Mouse (Mus musculus): Measurements from ENCODE around the gene Foxl1. TPM values are rescaled to one million over a fixed set of nuclear protein-coding genes. Genes with fewer than 3 reads are reported as not detected.
A peak's percentile ranks its signal among the peaks of the same experiment; 100 is the strongest.
"Not testable (repeated sequence)": the region's sequence is repeated elsewhere in the genome, so short reads cannot be mapped to it uniquely, and the experiment has no call there.

The Foxl1 gene
- polyA plus RNA-seq, 1 experiment from 2014 or later: 4.6 TPM

GRCm38 (mm10) chr8:121129265-121129940 lies 1.7 kb downstream of the Foxl1 start:
- peaks cover 98% of the 10 kb centered on the region for H3K27me3 ChIP-seq (replicated peaks; ENCODE audit: low read depth, poor library complexity, severe bottlenecking)
- 15% methylated on average over 16 of the region's 16 CpGs for WGBS

GRCm38 (mm10) chr8:121130522-121130921 lies 2.8 kb downstream of the Foxl1 start:
- Histone ChIP-seq H3K27ac (replicated peaks) (no peak overlapping the region), H3K9me3 (no peaks in the 10 kb centered on the region), H3K4me3 (no peak overlapping the region), H3K36me3 (replicated peaks) (no peaks in the 10 kb centered on the region), H3K4me1 (peaks cover 50% of the 10 kb centered on the region), H3K27me3 (replicated peaks; ENCODE audit: low read depth, poor library complexity, severe bottlenecking) (peaks cover 95% of the 10 kb centered on the region)
- 31% methylated on average over 5 of the region's 5 CpGs for WGBS
- DNase-seq (ENCODE audit: low spot score): peak; percentile 62

More at GRCm38 (mm10) chr8:121129265-121129940, 1.7 kb downstream of the Foxl1 start:
- peak overlapping the region; percentile 71 for H3K27ac ChIP-seq (replicated peaks)
- no peaks in the 10 kb centered on the region for H3K36me3 ChIP-seq (replicated peaks)
- peaks cover 61% of the 10 kb centered on the region for H3K4me1 ChIP-seq
- no peaks in the 10 kb centered on the region for H3K9me3 ChIP-seq
- peak overlapping the region; percentile 51 for H3K4me3 ChIP-seq
- no peak for DNase-seq (ENCODE audit: low spot score)

- Histone ChIP-seq H3K4me1 (peaks cover 26% of the 10 kb centered on the region), H3K27me3 (replicated peaks; ENCODE audit: low read depth, poor library complexity, severe bottlenecking) (peaks cover 70% of the 10 kb centered on the region), H3K27ac (replicated peaks) (no peak overlapping the region), H3K36me3 (replicated peaks) (peaks cover 7% of the 10 kb centered on the region; the same call in 1 of the 2 replicates), H3K4me3 (no peak overlapping the region), H3K9me3 (peaks cover 10% of the 10 kb centered on the region)
- 56% methylated on average over 5 of the region's 5 CpGs for WGBS
- no peak for DNase-seq (ENCODE audit: low spot score)
These were observed 5.3 kb downstream of the Foxl1 start for GRCm38 (mm10) chr8:121132961-121133513.

GRCm38 (mm10) chr8:121134102-121134501 lies 6.4 kb downstream of the Foxl1 start:
- no peak overlapping the region for H3K27ac ChIP-seq (replicated peaks)
- WGBS: 90% methylated on average over 10 of the region's 10 CpGs
- H3K36me3 ChIP-seq (replicated peaks): peaks cover 7% of the 10 kb centered on the region; the same call in 1 of the 2 replicates
- no peak for DNase-seq (ENCODE audit: low spot score)
- H3K27me3 ChIP-seq (replicated peaks; ENCODE audit: low read depth, poor library complexity, severe bottlenecking): peaks cover 60% of the 10 kb centered on the region
- H3K4me1 ChIP-seq: peaks cover 16% of the 10 kb centered on the region
- H3K9me3 ChIP-seq: peaks cover 16% of the 10 kb centered on the region
- H3K4me3 ChIP-seq: no peak overlapping the region

GRCm38 (mm10) chr8:121134512-121134911 lies 6.8 kb downstream of the Foxl1 start:
- Histone ChIP-seq H3K9me3 (peaks cover 16% of the 10 kb centered on the region), H3K4me1 (peaks cover 12% of the 10 kb centered on the region), H3K4me3 (no peak overlapping the region), H3K27me3 (replicated peaks; ENCODE audit: low read depth, poor library complexity, severe bottlenecking) (peaks cover 57% of the 10 kb centered on the region), H3K36me3 (replicated peaks) (peaks cover 7% of the 10 kb centered on the region; the same call in 1 of the 2 replicates), H3K27ac (replicated peaks) (no peak overlapping the region)
- WGBS: 90% methylated on average over 11 of the region's 11 CpGs
- DNase-seq (ENCODE audit: low spot score): no peak

GRCm38 (mm10) chr8:121136856-121137255 lies 9.1 kb downstream of the Foxl1 start:
- no peak for DNase-seq (ENCODE audit: low spot score)
- H3K27me3 ChIP-seq (replicated peaks; ENCODE audit: low read depth, poor library complexity, severe bottlenecking): peaks cover 41% of the 10 kb centered on the region
- peaks cover 7% of the 10 kb centered on the region; the same call in 1 of the 2 replicates for H3K4me1 ChIP-seq
- H3K4me3 ChIP-seq: no peak overlapping the region
- 92% methylated on average over 6 of the region's 6 CpGs for WGBS
- no peak overlapping the region for H3K27ac ChIP-seq (replicated peaks)
- peaks cover 16% of the 10 kb centered on the region for H3K9me3 ChIP-seq
- H3K36me3 ChIP-seq (replicated peaks): peaks cover 7% of the 10 kb centered on the region; the same call in 1 of the 2 replicates

- not testable (repeated sequence) for H3K27ac ChIP-seq (replicated peaks); H3K36me3 ChIP-seq (replicated peaks); H3K9me3 ChIP-seq; DNase-seq (ENCODE audit: low spot score); H3K4me3 ChIP-seq
- Histone ChIP-seq H3K27me3 (replicated peaks; ENCODE audit: low read depth, poor library complexity, severe bottlenecking) (peaks cover 55% of the 10 kb centered on the region), H3K4me1 (peaks cover 30% of the 10 kb centered on the region)
- 77% methylated on average over 6 of the region's 6 CpGs for WGBS
These were observed 17.9 kb downstream of the Foxl1 start for GRCm38 (mm10) chr8:121145457-121146134.

GRCm38 (mm10) chr8:121148573-121149083 lies 20.9 kb downstream of the Foxl1 start:
- no peak overlapping the region for H3K27ac ChIP-seq (replicated peaks)
- DNase-seq (ENCODE audit: low spot score): no peak
- 42% methylated on average over 8 of the region's 8 CpGs for WGBS
- no peaks in the 10 kb centered on the region for H3K9me3 ChIP-seq
- peaks cover 38% of the 10 kb centered on the region for H3K27me3 ChIP-seq (replicated peaks; ENCODE audit: low read depth, poor library complexity, severe bottlenecking)
- peaks cover 22% of the 10 kb centered on the region for H3K4me1 ChIP-seq
- H3K36me3 ChIP-seq (replicated peaks): no peaks in the 10 kb centered on the region
- H3K4me3 ChIP-seq: no peak overlapping the region

- no peaks in the 10 kb centered on the region for H3K9me3 ChIP-seq
- WGBS: 64% methylated on average over 12 of the region's 12 CpGs
- DNase-seq (ENCODE audit: low spot score): no peak
- H3K4me3 ChIP-seq: no peak overlapping the region
- H3K36me3 ChIP-seq (replicated peaks): no peaks in the 10 kb centered on the region
- peaks cover 56% of the 10 kb centered on the region for H3K27me3 ChIP-seq (replicated peaks; ENCODE audit: low read depth, poor library complexity, severe bottlenecking)
- peaks cover 20% of the 10 kb centered on the region for H3K4me1 ChIP-seq
- H3K27ac ChIP-seq (replicated peaks): no peak overlapping the region
These were observed 24.7 kb downstream of the Foxl1 start for GRCm38 (mm10) chr8:121152394-121152793.

- no peak overlapping the region for H3K27ac ChIP-seq (replicated peaks)
- no peak overlapping the region for H3K4me3 ChIP-seq
- DNase-seq (ENCODE audit: low spot score): no peak
- no peaks in the 10 kb centered on the region for H3K9me3 ChIP-seq
- peaks cover 51% of the 10 kb centered on the region for H3K27me3 ChIP-seq (replicated peaks; ENCODE audit: low read depth, poor library complexity, severe bottlenecking)
- 86% methylated on average over 7 of the region's 7 CpGs for WGBS
- peaks cover 20% of the 10 kb centered on the region for H3K4me1 ChIP-seq
- no peaks in the 10 kb centered on the region for H3K36me3 ChIP-seq (replicated peaks)
These were observed 29.3 kb downstream of the Foxl1 start for GRCm38 (mm10) chr8:121156990-121157491.

- Histone ChIP-seq H3K4me1 (peaks cover 24% of the 10 kb centered on the region), H3K27me3 (replicated peaks; ENCODE audit: low read depth, poor library complexity, severe bottlenecking) (peaks cover 51% of the 10 kb centered on the region), H3K27ac (replicated peaks) (no peak overlapping the region), H3K4me3 (no peak overlapping the region), H3K9me3 (no peaks in the 10 kb centered on the region), H3K36me3 (replicated peaks) (no peaks in the 10 kb centered on the region)
- WGBS: 87% methylated on average over 13 of the region's 13 CpGs
- no peak for DNase-seq (ENCODE audit: low spot score)
These were observed 31.1 kb downstream of the Foxl1 start for GRCm38 (mm10) chr8:121158812-121159211.

GRCm38 (mm10) chr8:121161437-121161836 lies 33.7 kb downstream of the Foxl1 start:
- no peaks in the 10 kb centered on the region for H3K9me3 ChIP-seq
- no peak for DNase-seq (ENCODE audit: low spot score)
- H3K27me3 ChIP-seq (replicated peaks; ENCODE audit: low read depth, poor library complexity, severe bottlenecking): peaks cover 39% of the 10 kb centered on the region
- peaks cover 40% of the 10 kb centered on the region for H3K4me1 ChIP-seq
- no peak overlapping the region for H3K4me3 ChIP-seq
- H3K36me3 ChIP-seq (replicated peaks): no peaks in the 10 kb centered on the region
- H3K27ac ChIP-seq (replicated peaks): no peak overlapping the region
- 92% methylated on average over 5 of the region's 5 CpGs for WGBS

All from embryonic facial prominence, embryonic 10.5 days (tissue).